Mouse (Mus musculus) liver, adult 2 months (tissue): Measurements from ENCODE around the gene Fgfr2.

Experiments
- CTCF ChIP-seq: fragments of 200-500 bp; IDR thresholded peaks from 2 replicates; pipeline ENCODE4 v1.5.1; 2011; ENCODE audit warnings: low read depth, low read length, control low read depth
- POLR2A ChIP-seq: fragments of 200-500 bp; IDR thresholded peaks from 2 replicates; pipeline ENCODE4 v1.6.1; 2011; ENCODE audit warnings: low read length, control low read depth; ENCODE audit not compliant: insufficient read depth; ENCODE audit errors: extremely low read depth

DNA sequence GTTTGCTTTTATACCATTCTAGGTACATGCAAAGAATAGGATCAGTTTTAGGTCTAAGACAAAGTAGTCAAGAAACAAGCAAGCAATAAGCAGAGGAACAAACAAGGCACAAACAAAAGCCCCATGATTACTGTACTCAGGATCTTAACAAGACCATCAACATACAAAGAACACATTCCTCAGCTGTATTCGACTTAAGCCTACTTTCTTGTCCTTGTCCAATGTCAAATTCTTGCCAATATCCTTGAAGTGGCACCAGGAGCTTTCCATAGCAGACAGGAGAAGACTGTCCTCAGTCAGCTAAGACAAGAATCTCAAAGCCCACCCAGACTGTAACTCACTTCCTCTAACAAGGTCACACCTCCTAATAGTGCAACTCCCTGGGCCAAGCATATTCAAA lies 944.1 kb downstream of the Fgfr2 start:
- TF ChIP-seq CTCF (no peak), POLR2A (no peak)
